Mouse (Mus musculus) gastrocnemius, postnatal 10 days (tissue): ENCODE data around the gene Esrrg. TPM values are rescaled to one million over a fixed set of nuclear protein-coding genes. Genes with fewer than 3 reads are reported as not detected.

Experiments used
- DNase-seq: peaks from one replicate; pipeline ENCODE4 v3.0.0; 2021; ENCODE audit warnings: mixed read lengths
- total RNA-seq, 2 experiments: library from RNA; stranded (reverse); gene quantifications; 2 replicates each; pipeline ENCODE4 v1.2.3; 2021

Gene Esrrg
- total RNA-seq, 2 experiments from 2014 or later: 10.6 to 11.3 TPM

DNA sequence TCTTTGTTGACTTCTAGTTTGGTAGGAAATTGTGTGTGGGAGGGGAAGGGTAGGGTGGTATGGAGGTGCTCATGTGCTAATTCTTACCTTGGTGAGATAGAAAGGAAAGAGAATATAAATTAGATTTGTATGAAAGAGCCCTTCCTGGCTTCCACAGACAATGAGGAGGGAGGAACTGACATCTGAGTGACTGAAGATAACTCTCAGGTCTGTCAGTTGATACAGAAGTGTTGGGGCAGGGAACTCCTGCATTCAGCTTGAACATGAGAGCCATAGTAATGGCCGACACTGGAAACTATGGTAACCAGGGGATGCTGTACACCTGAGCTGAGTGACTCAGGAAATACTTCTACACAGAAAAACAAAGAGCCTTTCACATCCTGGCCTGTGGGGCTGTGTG is 550.1 kb downstream of the Esrrg start:
- no peak for DNase-seq

DNA sequence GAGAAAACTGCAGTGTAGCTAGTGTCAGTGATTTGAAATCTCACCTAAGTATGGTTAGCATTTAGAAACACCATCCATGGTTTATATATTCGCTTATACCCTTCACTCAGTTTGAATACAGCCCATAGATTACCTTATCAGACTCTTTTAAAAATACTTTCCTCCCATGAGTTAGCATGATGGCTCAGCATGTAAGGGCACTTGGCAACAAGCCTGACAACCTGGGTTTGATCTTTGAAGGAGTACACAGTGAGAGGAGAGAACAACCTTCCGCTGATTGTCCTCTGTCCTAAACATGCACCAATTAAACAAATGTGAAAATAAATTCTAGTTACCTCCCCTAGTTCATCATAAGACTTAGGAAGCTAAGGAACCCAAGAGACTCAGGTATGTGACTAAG is 550.5 kb downstream of the Esrrg start:
- no peak for DNase-seq

DNA sequence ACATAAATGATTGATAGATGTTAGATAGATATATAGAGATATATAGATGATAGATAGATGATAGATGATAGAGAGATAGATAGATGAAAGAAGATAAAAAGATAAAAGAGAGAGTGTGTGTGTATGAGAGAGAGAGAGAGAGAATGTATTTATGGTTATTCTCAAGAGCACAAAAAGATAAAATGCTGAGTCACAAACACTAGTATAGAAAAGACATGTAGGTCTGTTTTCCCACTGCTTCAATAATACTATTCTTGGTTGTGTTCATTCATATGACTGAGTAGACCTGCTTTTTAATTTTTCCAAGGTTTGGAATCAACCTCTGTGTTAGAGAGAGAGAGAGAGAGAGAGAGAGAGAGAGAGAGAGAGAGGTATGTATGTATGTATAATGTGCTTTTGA is 554.5 kb downstream of the Esrrg start:
- DNase-seq: no peak

DNA sequence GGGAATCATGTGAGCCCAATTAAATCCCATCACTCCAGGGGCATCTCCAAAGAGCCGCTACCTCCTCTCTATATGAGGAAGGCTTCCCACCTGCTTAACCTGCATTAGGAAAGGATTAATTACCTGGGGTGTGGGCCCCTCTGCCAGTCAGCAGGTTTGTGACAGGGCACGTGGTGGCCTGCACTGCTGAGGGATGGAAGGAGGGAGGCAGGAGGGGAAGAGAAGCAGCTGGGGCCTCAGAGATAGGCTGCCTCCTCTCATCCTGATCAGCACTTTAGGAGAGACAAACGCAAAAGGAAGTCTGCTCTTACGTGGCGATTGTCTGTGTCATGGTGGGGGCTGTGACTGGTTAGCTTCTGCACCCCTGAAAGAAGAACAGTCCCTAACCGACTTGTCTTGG is 555.7 kb downstream of the Esrrg start:
- no peak for DNase-seq

DNA sequence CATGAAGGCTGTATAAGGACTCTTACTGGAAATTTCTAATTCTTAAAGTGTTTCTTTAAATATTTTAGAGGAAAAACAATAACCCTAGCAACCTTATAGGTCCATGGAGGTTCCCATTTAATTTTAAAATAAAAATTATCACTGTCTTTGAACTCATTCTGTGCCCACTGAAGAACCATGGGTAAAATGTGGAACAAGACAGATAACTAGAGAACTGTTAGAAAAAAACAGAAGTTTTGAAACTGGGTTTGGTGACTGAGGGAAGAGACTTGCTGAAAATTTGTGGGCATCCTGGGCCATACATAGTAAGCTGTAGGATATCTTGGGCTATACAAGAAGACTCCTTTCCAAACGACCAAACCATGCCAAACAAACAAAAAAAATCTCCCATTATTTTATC is 565.3 kb downstream of the Esrrg start:
- DNase-seq: no peak

DNA sequence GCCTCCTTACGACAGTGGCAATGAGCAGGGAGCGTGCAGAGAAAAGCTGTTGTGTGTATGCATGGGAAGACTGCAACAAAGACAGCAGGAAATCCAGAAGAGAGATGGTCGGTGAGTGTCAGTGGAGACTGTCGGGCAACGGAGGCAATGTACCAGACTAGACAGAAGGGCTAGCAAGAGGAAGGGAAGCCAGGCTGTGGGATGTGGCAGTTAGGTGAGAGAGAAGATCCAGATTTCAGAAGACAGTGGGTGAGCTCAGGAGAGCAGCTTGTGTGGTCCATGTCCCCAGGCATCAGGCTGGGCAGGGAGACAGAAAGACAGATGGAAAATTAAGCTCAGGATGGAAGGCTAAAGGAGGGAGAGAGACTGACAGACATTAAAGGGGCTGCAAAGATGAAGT is 574.4 kb downstream of the Esrrg start:
- DNase-seq: no peak

DNA sequence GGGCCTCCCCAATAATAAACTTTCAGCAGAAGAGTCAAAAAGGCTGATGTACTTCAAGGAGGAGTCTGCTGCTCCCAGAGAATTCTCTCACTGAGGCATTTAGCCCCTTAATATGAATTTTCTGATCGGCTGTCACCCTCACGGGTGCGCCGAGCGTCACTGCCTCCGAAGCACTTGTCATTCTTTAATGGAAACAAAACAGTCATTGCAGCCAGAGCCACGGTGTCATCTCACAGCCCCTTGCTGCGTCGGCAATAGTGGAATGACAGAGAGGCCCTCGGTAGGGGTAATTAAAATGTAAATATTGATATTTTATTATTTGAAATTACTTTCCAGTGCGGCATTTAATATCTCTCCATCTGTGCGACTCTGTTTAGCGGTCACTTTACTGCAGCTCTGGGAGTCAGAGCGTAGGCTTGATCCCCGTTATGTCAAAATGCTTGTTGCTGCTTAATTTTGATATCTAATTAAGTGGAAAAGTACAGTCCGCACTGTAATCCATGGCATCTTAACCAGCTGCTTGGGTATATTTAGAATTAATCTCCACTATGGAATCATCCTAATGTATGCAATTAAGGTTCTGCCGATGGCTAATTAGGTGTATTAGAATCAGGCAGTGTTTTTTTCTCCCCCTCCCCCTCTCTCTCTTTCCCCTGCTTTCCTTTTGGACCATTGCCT is 578.0 kb downstream of the Esrrg start:
- no peak for DNase-seq

DNA sequence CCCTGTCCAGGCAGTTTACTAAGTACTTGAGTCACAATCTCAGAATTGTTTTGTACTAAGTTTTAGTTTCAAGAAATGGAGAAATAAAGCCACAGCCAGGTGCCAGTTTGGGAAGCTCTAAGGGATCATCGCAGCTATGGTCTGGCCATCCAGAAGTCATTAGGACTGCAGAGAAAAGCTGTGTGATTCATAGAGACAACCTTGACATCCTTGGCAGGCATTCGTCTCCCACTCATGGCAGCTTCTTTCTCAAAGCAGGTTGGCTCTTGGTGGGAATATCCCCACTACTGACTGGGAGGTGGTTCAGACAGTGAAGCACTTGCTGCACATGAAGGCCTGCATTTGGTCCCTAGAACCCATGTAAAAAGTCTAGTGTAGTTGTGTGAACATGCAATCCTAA is 584.4 kb downstream of the Esrrg start:
- no peak for DNase-seq

DNA sequence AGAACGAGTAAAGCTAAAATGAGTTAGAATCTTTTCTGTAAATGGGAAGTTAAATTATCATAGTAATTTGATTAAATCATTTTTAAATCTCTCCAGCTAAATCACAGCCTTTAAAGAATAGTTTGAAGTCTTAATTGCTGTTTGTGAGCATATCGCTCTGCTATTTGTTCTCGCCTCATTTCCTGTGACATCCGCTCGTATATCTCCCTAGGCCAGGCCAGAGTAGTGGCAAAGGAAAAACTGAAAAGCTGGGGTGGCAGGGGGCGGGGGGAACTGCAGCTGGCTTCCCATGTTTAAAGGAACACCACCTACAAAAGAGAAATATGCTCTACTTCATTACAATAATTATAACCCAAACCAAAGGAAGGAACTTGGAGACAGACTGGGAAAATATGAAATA is 598.8 kb downstream of the Esrrg start:
- DNase-seq: no peak

DNA sequence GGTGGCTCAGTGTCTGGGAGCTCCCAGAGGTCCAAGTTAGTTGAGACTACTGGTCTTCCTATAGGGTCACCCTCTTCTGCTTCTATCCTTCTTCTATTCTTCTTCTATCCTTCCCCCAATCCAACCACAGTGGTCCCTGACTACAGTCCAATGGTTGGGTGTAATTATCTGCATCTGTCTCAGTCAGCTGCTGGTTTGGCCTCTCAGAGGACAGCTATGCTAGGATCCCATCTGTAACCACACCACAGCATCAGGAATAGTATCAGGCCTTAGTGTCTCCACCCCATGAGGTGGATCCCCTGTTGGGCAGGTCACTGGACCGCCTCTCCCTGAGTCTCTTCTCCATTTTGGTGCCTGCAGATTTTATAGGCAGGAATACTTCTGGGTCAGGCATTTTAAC is 600.4 kb downstream of the Esrrg start:
- DNase-seq: no peak

DNA sequence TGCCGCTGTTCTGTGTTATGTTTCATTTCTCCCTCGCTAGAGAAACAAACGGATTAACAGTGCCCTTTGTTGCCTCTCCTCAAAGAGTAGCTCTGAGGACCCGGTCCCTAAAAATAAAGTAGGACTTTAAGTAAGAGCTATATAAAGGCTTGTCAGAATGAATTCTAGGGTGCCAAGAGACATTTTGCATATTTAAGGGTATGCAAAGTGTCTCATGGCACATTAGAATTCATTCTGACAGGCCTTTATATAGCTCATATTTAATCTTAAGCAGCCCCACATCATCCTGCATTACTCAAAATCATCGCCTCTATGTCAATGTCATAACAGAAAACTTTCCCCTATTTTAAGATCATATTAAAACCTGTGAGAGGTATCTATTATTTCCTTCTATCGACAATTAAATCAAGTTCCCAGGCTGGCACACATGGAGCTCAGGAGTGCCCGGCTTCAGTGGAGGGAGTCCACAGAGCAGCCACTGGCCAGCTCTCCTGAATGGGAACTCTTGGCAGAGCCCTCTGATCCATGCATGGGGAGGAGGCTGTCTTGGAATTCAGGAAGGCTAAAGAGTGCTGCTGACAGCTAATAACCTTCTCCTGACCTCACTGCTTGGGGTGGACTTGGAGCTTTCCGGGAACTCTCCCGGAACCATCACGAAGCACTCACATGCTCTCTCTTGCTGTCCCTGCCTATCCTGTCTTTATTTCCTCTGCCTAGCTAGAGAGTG is 606.5 kb downstream of the Esrrg start:
- DNase-seq: no peak

DNA sequence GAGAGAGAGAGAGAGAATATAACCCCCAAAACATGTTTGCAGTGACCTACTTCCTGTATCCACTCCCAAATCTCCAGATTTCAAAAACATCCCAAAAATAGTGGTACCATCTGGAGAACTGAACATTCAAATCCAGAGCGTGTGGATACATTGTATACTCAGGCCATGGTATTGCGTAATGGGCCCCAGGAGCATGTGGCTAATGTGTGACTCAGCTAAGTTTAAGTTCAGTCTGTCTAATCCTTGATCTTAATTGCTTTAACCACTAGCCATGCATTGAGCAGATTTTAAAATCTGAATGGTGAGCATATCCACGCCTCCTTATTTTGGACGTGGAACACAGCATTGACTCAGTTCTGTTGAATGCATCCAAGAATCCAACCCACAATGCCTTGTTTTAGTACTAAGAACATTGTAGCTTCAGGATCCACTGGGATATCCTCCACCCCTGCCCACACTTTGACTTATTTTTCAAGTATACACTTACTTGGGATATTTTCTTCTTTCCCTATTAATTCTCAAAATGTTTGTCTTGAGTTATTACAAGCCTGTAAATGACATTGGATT is 612.7 kb downstream of the Esrrg start:
- no peak for DNase-seq

DNA sequence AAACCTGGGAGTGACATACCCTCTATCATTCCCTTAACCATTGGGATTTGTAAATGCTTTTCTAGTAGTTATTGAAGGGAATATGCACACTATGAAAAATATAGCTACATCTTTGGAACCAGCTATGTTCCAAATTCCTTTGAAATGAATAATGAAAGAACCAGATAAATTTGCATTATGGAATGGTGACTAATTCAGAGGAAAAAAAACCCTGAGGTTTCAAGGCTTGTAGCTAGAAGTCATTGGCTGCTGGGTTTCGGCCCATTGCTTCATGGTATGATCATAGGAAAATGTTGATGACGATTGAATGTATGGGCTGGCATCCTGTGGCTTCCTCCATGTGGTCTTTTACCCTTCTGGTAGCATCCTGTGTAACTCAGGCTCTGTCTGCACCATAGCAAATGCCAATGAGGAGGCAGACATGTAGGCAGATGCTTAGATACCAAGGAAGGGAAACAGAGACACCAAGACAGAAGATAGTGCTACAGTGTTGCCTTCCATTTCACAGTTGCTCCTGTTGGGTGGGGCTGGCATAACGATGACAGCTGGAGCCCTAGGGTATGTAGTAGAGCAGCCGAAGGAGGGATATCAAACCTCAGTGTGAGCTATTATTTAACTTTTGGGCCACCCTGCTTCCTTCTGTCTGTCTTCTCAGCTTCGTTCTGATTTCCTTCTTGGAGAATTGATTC is 624.6 kb downstream of the Esrrg start:
- no peak for DNase-seq

DNA sequence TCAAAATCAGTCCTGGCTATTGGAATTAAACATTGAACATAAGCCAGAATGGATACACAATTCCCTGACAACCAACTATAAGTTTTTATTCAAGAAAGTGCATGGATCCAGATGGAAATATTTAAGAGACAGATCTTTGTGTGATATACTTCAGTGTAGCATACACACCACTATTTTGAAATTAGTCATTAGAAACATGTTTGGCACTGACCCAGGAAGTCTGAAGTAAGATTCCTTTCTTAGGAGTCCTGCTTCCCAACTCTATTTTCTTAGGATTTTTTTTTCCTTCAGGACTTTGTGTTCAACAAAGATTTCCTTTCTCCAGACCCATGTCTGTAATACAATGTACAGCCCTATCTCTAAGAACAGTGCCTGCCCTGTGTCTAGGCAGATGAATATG is 630.0 kb downstream of the Esrrg start:
- no peak for DNase-seq

DNA sequence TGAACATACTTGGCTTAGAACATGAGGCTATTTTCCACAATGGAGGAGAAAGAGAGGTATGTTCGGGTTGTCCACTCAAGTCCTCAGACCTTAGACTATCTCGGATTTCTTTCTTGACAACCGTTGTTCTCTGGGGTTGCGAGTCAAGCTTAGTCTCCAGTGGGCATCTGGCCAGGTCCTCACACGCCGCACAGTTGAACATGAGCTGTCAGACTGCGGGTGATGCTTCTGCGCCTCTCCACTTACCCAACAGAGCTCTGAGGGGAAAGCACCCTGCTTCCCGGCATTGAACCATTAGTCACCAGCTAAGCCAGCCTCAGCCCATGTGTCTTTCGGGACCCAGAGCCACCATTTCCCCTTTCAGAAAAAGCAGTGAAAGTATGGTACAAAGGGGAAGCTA is 633.2 kb downstream of the Esrrg start:
- DNase-seq: no peak

DNA sequence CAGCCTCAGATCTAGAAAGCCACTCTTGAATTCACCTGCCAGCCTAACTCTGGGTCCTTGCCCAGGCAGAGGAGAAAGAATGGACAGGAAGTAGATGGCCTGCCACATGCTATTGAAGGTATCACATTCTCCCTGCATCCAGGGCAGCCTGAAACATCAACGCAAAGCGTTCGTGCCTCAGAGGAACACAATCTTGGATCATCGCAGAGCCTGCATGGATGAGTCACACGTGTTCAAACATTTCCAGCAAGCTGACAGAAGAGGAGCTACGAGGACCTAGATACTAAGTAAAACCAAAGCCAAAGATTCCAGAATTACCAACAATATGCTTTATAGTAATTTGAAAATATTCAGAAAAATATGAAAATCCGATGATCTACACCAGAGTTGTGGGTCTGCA is 648.9 kb downstream of the Esrrg start:
- DNase-seq: no peak

DNA sequence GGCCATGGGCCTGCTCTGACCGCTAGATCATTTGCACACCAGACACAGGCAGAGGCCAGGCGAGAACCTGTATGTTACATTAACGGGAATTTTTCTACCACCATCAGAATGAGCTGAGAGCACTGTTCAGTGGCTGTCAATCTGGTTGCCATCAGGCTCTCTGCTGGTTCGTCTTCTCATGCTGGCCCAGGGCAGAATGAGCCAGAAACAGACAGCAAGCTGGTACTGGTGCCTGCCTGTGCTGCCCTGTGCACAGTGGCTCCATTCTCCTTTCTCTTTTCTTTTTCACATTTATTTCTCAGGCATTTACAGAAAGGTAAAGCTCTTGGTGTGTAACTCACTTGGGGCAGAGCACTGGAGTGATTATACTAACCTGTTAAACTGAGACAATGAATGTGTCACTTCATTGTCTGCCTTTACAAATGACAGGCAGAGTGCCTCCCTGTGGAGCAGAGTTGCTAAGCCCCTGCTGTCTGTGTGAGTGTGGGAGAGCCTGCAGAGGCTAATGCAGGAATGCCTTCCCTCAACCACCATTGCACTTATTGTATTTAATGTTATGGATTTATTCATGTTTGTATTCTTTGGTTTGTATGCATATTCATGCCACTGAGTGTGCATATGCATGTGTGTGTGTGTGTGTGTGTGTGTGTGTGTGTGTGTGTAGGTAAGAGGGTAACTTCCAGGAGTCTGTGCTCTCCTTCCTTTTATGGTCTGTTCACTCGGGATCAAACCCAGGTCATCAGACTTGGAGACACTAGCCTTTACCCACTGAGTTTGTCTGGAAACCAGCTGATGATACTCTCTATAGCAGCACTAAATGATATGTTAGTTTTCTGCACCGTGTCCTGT is 651.9 kb downstream of the Esrrg start:
- no peak for DNase-seq

DNA sequence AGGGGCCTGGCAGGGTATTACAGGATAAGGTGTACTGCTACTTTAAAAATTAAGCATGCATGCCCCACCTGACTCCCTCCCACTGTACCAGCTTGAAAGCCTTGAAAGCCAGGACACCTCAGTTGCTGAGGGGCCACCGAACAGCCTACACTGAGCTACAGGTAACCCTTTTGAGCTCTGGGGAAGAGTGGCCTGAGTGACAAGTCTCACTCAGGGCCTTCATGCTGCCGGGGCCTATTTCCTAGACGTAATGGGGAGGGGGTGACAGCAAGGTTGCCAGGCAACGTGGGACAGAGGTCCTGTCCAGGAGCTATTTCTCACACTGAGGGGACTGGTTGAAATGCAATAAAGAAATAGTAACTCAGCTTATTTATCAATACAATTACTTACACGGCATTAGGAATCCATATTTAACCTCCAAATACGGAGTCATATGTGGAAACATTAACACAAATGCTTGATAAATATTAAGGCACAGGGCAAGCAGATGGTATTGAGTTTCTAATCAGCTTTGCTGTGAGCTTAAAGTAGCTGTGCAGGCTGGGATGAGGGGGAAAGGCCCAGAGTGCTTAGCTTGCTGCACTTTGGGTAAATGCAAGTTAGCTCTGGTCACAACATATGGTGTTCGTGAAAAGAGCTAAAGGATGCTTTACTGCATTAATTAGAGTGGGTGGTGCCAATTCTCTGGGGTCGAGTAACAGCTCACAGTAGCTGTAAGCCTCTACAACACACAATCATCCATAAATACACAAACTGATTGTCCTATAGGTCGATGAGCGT is 653.5 kb downstream of the Esrrg start, which contains the start of gene Ush2a:
Gene Ush2a, plus strand, starts transcription at position 121 of the 780 bp plus-strand sequence.
- DNase-seq: no peak
